Mouse (Mus musculus) G1E (cell line): ENCODE measurements around the gene Lrrc18. TPM values are rescaled to one million over a fixed set of nuclear protein-coding genes. Genes with fewer than 3 reads are reported as not detected.

Experiments
- ATAC-seq: 2 replicates; pipeline ENCODE4 v1.8.0; 2016; ENCODE audit warnings: mild to moderate bottlenecking; ENCODE audit not compliant: insufficient number of reproducible peaks, poor library complexity, low FRiP score, severe bottlenecking; ENCODE audit errors: extremely low read depth
- DNase-seq: peaks from one replicate; pipeline ENCODE4 v3.0.0; 2012; ENCODE audit warnings: low spot score
- H3K27me3 ChIP-seq: 2 replicates; pipeline ENCODE4 v1.6.1; 2012; ENCODE audit warnings: mild to moderate bottlenecking, low read length, inconsistent platforms; ENCODE audit not compliant: insufficient read depth
- H3K36me3 ChIP-seq: replicated peaks from 2 replicates; pipeline ENCODE3; 2012; ENCODE audit warnings: mild to moderate bottlenecking, inconsistent platforms
- H3K4me1 ChIP-seq: 2 replicates; pipeline ENCODE4 v1.6.1; 2012; ENCODE audit warnings: low read depth, low read length, inconsistent platforms, mixed read lengths; ENCODE audit not compliant: insufficient read depth
- H3K4me3 ChIP-seq: 2 replicates; pipeline ENCODE4 v1.5.1; 2012; ENCODE audit warnings: low read depth, mild to moderate bottlenecking, inconsistent platforms, low read length, moderate library complexity, mixed read lengths
- H3K9me3 ChIP-seq: replicated peaks from 2 replicates; pipeline ENCODE4 v1.6.1; 2012; ENCODE audit warnings: inconsistent platforms
- CTCF ChIP-seq: IDR thresholded peaks from 2 replicates; pipeline ENCODE4 v1.5.1; 2012; ENCODE audit warnings: low read depth, low read length, inconsistent platforms, mixed read lengths
- GATA1 ChIP-seq: IDR thresholded peaks from 2 replicates; pipeline ENCODE4 v1.6.1; 2012; ENCODE audit warnings: borderline replicate concordance, low read length, inconsistent platforms, mixed read lengths
- GATA2 ChIP-seq: IDR thresholded peaks from 2 replicates; pipeline ENCODE4 v1.6.1; 2012; ENCODE audit warnings: low read depth, low read length, inconsistent platforms, borderline replicate concordance
- POLR2AphosphoS5 ChIP-seq: IDR thresholded peaks from 2 replicates; pipeline ENCODE4 v1.6.1; 2012; ENCODE audit warnings: low read depth, low read length, inconsistent platforms; ENCODE audit not compliant: insufficient replicate concordance
- TAL1 ChIP-seq: conservative IDR thresholded peaks from 2 replicates; pipeline ENCODE4 v1.6.1; 2012; ENCODE audit warnings: low read depth, low read length, inconsistent platforms, mixed read lengths
- polyA plus RNA-seq: library from polyadenylated mRNA; stranded (reverse); fragments of >175 nt; gene quantifications from 2 replicates; pipeline ENCODE4 v1.2.3, GENCODE M21; 2012
- total RNA-seq, 2 experiments: library from RNA; stranded (forward) in 1 of 2; stranded (reverse) in 1 of 2; fragments of 200-1000 nt in 1 of 2; fragments of >200 nt in 1 of 2; fragmentation: Nextera tagmentation in 1 of 2; gene quantifications; 2 replicates each; pipeline ENCODE4 v1.2.3; 2014 to 2017

Gene Lrrc18
- total and polyA plus RNA-seq, 3 experiments = 0.11 TPM; not detected in 2

GRCm38 (mm10) chr14:33000112-33000979, 9.2 kb downstream of the Lrrc18 start:
- TF ChIP-seq GATA2 = no peak
- no peak for TF ChIP-seq TAL1
- no peak for TF ChIP-seq CTCF
- no peak for TF ChIP-seq POLR2AphosphoS5
- TF ChIP-seq GATA1 = no peak
- H3K4me1 ChIP-seq = no peaks in the 10 kb centered on the region
- DNase-seq (no peak), ATAC-seq (no peak)
- H3K9me3 ChIP-seq = peaks cover 37% of the 10 kb centered on the region
- no peaks in the 10 kb centered on the region for H3K27me3 ChIP-seq
- no peak overlapping the region for H3K4me3 ChIP-seq
- H3K36me3 ChIP-seq = no peaks in the 10 kb centered on the region

- Histone ChIP-seq H3K27me3 (no peaks in the 10 kb centered on the region), H3K36me3 (no peaks in the 10 kb centered on the region), H3K4me3 (no peak overlapping the region), H3K9me3 (peaks cover 46% of the 10 kb centered on the region), H3K4me1 (no peaks in the 10 kb centered on the region)
- no peak for TF ChIP-seq GATA1
- TF ChIP-seq POLR2AphosphoS5 = no peak
- TF ChIP-seq CTCF = no peak
- no peak for TF ChIP-seq GATA2
- TF ChIP-seq TAL1 = no peak
- no peak for DNase-seq
- ATAC-seq = no peak
Observed at GRCm38 (mm10) chr14:33005114-33005513, 13.9 kb downstream of the Lrrc18 start.

- Histone ChIP-seq H3K4me3 (no peak overlapping the region), H3K4me1 (no peaks in the 10 kb centered on the region), H3K27me3 (no peaks in the 10 kb centered on the region), H3K9me3 (peaks cover 36% of the 10 kb centered on the region), H3K36me3 (no peaks in the 10 kb centered on the region)
- no peak for ATAC-seq
- TF ChIP-seq GATA2 (no peak), TAL1 (no peak), CTCF (no peak), GATA1 (no peak), POLR2AphosphoS5 (no peak)
- DNase-seq = no peak
Observed at GRCm38 (mm10) chr14:33007638-33008037, 16.5 kb downstream of the Lrrc18 start.

GRCm38 (mm10) chr14:33019050-33019449, 27.9 kb downstream of the Lrrc18 start:
- no peaks in the 10 kb centered on the region for H3K36me3 ChIP-seq
- TF ChIP-seq CTCF = no peak
- TF ChIP-seq TAL1 = no peak
- TF ChIP-seq POLR2AphosphoS5 = no peak
- TF ChIP-seq GATA2 = no peak
- TF ChIP-seq GATA1 = no peak
- ATAC-seq = no peak
- H3K4me1 ChIP-seq = no peaks in the 10 kb centered on the region
- peaks cover 46% of the 10 kb centered on the region for H3K9me3 ChIP-seq
- DNase-seq = no peak
- no peak overlapping the region for H3K4me3 ChIP-seq
- no peaks in the 10 kb centered on the region for H3K27me3 ChIP-seq

- H3K36me3 ChIP-seq = no peaks in the 10 kb centered on the region
- no peak for ATAC-seq
Observed at GRCm38 (mm10) chr14:33019606-33020005, 28.4 kb downstream of the Lrrc18 start.

GRCm38 (mm10) chr14:33030849-33031248, 39.7 kb downstream of the Lrrc18 start:
- no peak overlapping the region for H3K4me3 ChIP-seq
- H3K9me3 ChIP-seq = peaks cover 38% of the 10 kb centered on the region
- H3K4me1 ChIP-seq = no peaks in the 10 kb centered on the region
- no peaks in the 10 kb centered on the region for H3K27me3 ChIP-seq
- DNase-seq = no peak
- TF ChIP-seq TAL1 = no peak
- TF ChIP-seq CTCF = no peak
- no peak for TF ChIP-seq GATA1
- TF ChIP-seq POLR2AphosphoS5 = no peak
- TF ChIP-seq GATA2 = no peak
- no peak for ATAC-seq
- H3K36me3 ChIP-seq = no peaks in the 10 kb centered on the region

More at GRCm38 (mm10) chr14:33019606-33020005, 28.4 kb downstream of the Lrrc18 start:
- DNase-seq = no peak
- H3K27me3 ChIP-seq = no peaks in the 10 kb centered on the region
- no peaks in the 10 kb centered on the region for H3K4me1 ChIP-seq
- H3K4me3 ChIP-seq = no peak overlapping the region
- TF ChIP-seq POLR2AphosphoS5 (no peak), CTCF (no peak), TAL1 (no peak), GATA2 (no peak)
- H3K9me3 ChIP-seq = peaks cover 50% of the 10 kb centered on the region
